Mouse (Mus musculus): Measurements from ENCODE around the gene Plxnb2. TPM values are rescaled to one million over a fixed set of nuclear protein-coding genes. Genes with fewer than 3 reads are reported as not detected.

Plxnb2 gene
- polyA plus RNA-seq, 1 experiment = 0.01 TPM

DNA sequence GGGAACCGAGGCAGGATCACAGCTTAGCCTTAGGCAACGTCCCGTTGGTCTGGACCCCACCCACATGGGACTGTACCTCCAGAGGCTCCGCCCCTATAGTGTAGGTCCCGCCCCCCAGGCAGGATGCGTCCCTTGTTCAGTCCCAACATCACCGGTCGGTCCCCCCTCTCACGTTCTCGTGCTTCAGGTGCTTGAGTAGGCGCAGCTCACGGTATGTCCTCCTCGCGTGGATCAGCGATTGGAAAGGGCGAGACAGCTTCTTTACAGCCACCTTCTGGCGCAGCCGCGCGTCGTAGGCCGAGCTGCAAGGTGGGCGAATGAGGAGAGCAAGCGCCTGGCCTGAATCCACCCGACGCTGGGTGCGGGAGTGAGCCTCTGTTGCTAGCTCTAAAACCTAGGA is 34.1 kb downstream of the Plxnb2 start:
- TF ChIP-seq GATA1 (IDR thresholded peaks at IDR 0.05; ENCODE audit: low read length) = no peak

- TF ChIP-seq GATA1 (IDR thresholded peaks at IDR 0.05; ENCODE audit: low read length) = no peak
Measured at GRCm38 (mm10) chr15:89145813-89146350, 34.7 kb downstream of the Plxnb2 start.

GRCm38 (mm10) chr15:89144965-89145364 is 35.6 kb downstream of the Plxnb2 start:
- TF ChIP-seq GATA1 (IDR thresholded peaks at IDR 0.05; ENCODE audit: low read length) = no peak

GRCm38 (mm10) chr15:89143134-89143533 is 37.5 kb downstream of the Plxnb2 start:
- no peak for TF ChIP-seq GATA1 (IDR thresholded peaks at IDR 0.05; ENCODE audit: low read length)

GRCm38 (mm10) chr15:89141905-89142304 is 38.7 kb downstream of the Plxnb2 start:
- no peak for TF ChIP-seq GATA1 (IDR thresholded peaks at IDR 0.05; ENCODE audit: low read length)

- TF ChIP-seq GATA1 (IDR thresholded peaks at IDR 0.05; ENCODE audit: low read length) = no peak
Measured at GRCm38 (mm10) chr15:89141443-89141842, 39.1 kb downstream of the Plxnb2 start.

- TF ChIP-seq GATA1 (IDR thresholded peaks at IDR 0.05; ENCODE audit: low read length) = no peak
Measured at GRCm38 (mm10) chr15:89140659-89141252, 39.8 kb downstream of the Plxnb2 start, which contains the start of gene Mapk12. Mapk12 (minus strand) TSS chr15:89140703.

GRCm38 (mm10) chr15:89140048-89140658 is 40.4 kb downstream of the Plxnb2 start:
- no peak for TF ChIP-seq GATA1 (IDR thresholded peaks at IDR 0.05; ENCODE audit: low read length)

DNA sequence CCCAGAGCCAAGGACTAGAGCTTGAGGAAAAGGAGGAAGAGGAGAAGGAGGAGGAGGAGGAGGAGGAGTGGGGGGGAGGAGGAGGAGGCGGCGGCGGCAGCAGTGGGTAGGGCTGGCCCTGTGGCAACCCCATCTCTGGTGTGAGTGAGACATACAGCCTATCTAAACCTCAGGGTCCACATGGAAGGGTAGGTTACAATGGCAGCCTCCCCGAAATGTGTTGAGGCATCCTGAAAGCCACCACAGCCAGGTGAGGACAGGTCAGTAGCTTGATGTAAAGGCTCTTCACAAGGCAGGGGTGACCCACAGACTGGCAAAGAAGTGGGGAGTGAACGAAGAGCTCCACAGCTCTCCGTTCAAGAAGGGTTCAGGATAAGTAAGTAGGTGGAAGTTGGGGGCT is 42.1 kb downstream of the Plxnb2 start:
- TF ChIP-seq GATA1 (IDR thresholded peaks at IDR 0.05; ENCODE audit: low read length) = no peak

- no peak for TF ChIP-seq GATA1 (IDR thresholded peaks at IDR 0.05; ENCODE audit: low read length)
Measured at GRCm38 (mm10) chr15:89138046-89138405, 42.6 kb downstream of the Plxnb2 start.

DNA sequence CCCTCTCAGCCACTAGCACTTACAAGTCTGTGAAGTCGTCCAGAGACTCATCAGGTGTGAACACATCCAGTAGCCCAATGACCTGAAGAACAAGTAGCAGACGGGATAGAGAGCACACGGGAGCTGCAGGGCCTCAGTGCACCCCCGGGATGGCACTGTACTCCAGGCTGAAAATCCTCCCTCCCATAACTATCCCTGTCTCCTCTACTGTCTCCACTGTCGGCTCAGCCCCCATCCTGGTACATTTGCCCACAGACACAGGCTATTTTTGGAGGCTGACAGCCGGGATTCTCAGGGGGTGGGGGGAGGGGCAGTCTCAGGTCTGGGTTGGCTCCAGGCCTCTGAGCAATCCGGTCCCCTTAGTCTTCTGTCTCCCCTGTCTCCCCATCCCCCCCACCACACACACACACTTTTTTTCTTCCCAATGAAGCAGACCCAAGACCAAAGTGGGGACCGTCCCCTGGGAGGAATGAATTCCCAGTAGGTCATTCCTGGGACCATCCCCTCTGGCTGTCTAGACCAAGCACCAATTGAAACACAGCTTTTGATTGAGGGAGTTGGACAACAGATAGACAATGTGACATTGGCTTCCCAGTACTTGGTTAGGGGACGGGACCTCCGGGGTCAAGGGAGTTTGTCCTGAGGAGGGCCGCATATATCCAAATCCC is 43.1 kb downstream of the Plxnb2 start:
- no peak for TF ChIP-seq GATA1 (IDR thresholded peaks at IDR 0.05; ENCODE audit: low read length)

- no peak for TF ChIP-seq GATA1 (IDR thresholded peaks at IDR 0.05; ENCODE audit: low read length)
Measured at GRCm38 (mm10) chr15:89136461-89137155, 44.0 kb downstream of the Plxnb2 start.

- no peak for TF ChIP-seq GATA1 (IDR thresholded peaks at IDR 0.05; ENCODE audit: low read length)
Measured at GRCm38 (mm10) chr15:89131316-89131715, 49.3 kb downstream of the Plxnb2 start.

- no peak for TF ChIP-seq GATA1 (IDR thresholded peaks at IDR 0.05; ENCODE audit: low read length)
Measured at GRCm38 (mm10) chr15:89130245-89130644, 50.3 kb downstream of the Plxnb2 start.

- no peak for TF ChIP-seq GATA1 (IDR thresholded peaks at IDR 0.05; ENCODE audit: low read length)
Measured at GRCm38 (mm10) chr15:89128382-89129350, 51.9 kb downstream of the Plxnb2 start, which contains the start of gene Hdac10. Hdac10 (minus strand) TSS chr15:89128700.
